Mouse (Mus musculus) ES-E14 (cell line): ENCODE measurements around the gene Pttg1.

Experiments used
- ZC3H11A ChIP-seq: IDR thresholded peaks from 2 replicates; pipeline ENCODE4 v1.6.1; 2012; ENCODE audit warnings: low read depth, mild to moderate bottlenecking, inconsistent platforms, low read length, borderline replicate concordance
- ZNF384 ChIP-seq: IDR thresholded peaks from 2 replicates; pipeline ENCODE4 v1.6.1; 2012; ENCODE audit warnings: low read depth, low read length, inconsistent platforms

- no peak for TF ChIP-seq ZC3H11A
- TF ChIP-seq ZNF384, result peak; percentile 100
Observed at GRCm38 (mm10) chr11:43426414-43426884, 398 bp upstream of the Pttg1 start.
